Mouse (Mus musculus) kidney, embryonic 16.5 days (tissue): Measurements from ENCODE around the gene Oser1. TPM values are rescaled to one million over a fixed set of nuclear protein-coding genes. Genes with fewer than 3 reads are reported as not detected.
"Not testable (repeated sequence)": the region's sequence is repeated elsewhere in the genome, so short reads cannot be mapped to it uniquely, and the experiment has no call there.

Experiments used
- ATAC-seq: fragments of 200-750 bp; cut with Nextera tagmentation; 2 replicates; pipeline ENCODE4 v1.8.0; 2017; ENCODE audit warnings: moderate TSS enrichment; ENCODE audit not compliant: low FRiP score, low TSS enrichment
- H3K27ac ChIP-seq: fragments of 300-500 bp; sonication (generic); 2 replicates; pipeline ENCODE4 v1.5.1; 2014; ENCODE audit warnings: low read length
- H3K27me3 ChIP-seq: fragments of 300-500 bp; sonication (generic); 2 replicates; pipeline ENCODE4 v1.6.1; 2014; ENCODE audit warnings: low read length, control low read depth, mixed read lengths; ENCODE audit not compliant: insufficient read depth
- H3K36me3 ChIP-seq: fragments of 300-500 bp; sonication (generic); 2 replicates; pipeline ENCODE4 v1.6.1; 2014; ENCODE audit warnings: low read length, control low read depth, mixed read lengths; ENCODE audit not compliant: insufficient read depth
- H3K4me1 ChIP-seq: fragments of 300-500 bp; sonication (generic); 2 replicates; pipeline ENCODE4 v1.6.1; 2014; ENCODE audit warnings: low read length, control low read depth, mixed read lengths; ENCODE audit not compliant: insufficient read depth
- H3K4me2 ChIP-seq: fragments of 300-500 bp; sonication (generic); replicated peaks from 2 replicates; pipeline ENCODE4 v1.6.1; 2014; ENCODE audit warnings: low read depth, low read length
- H3K4me3 ChIP-seq: fragments of 300-500 bp; sonication (generic); 2 replicates; pipeline ENCODE4 v1.5.1; 2014; ENCODE audit warnings: mild to moderate bottlenecking, low read length
- H3K9ac ChIP-seq: fragments of 300-500 bp; sonication (generic); replicated peaks from 2 replicates; pipeline ENCODE4 v1.6.1; 2014; ENCODE audit warnings: low read length
- H3K9me3 ChIP-seq: fragments of 300-500 bp; sonication (generic); 2 replicates; pipeline ENCODE4 v1.6.1; 2016; ENCODE audit warnings: low read length, control low read depth
- WGBS: fragments of 180-500 bp; shearing (Covaris S2); extraction: QIAGEN DNeasy Blood & Tissue Kit; methylation state at CpG from one replicate; pipeline ENCODE4 v1.1.7; 2014; 5-methylcytosine and 5-hydroxymethylcytosine counted together
- polyA plus RNA-seq: library from polyadenylated mRNA; unstranded; fragments of >200 nt; fragmentation: Nextera tagmentation; extraction: Ambion mirVana; gene quantifications from 2 replicates; pipeline ENCODE4 v1.2.1, GENCODE M21; 2015

The Oser1 gene
- polyA plus RNA-seq, 1 experiment from 2014 or later, result 99.2 TPM

DNA sequence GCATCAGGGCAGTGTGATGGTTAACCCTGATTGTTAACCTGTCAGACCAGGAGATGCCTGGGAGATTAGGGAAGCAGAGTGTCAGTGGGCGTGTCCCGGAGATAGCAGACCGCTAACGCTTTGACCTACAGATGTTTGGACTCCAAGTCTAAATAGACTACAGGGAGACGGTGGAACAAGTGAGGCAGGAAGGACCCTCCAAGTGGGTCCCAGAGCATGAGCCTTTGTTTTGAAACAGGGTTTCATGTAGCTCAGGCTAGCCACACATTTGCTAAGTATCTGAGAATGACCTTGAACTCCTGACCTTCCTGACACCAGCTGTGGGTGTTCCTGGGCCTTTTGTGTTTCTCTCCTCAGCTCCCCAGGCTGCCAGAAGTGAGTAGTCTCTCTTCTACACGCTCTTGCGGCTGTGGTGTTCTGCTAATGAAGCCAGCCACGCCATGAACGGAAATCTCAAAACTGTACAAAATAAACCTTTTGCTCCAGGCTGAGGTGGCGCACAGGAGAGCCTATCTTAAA is 38.8 kb upstream of the Oser1 start:
- no peak overlapping the region for H3K9ac ChIP-seq
- 56% methylated on average over 10 of the region's 10 CpGs for WGBS
- H3K9me3 ChIP-seq, result no peaks in the 10 kb centered on the region
- ATAC-seq, result no peak
- peaks cover 9% of the 10 kb centered on the region; the same call in 1 of the 2 replicates for H3K27me3 ChIP-seq
- no peaks in the 10 kb centered on the region for H3K4me1 ChIP-seq
- no peak overlapping the region for H3K4me2 ChIP-seq
- H3K4me3 ChIP-seq, result no peak overlapping the region
- H3K27ac ChIP-seq, result no peak overlapping the region
- peaks cover 8% of the 10 kb centered on the region; the same call in 1 of the 2 replicates for H3K36me3 ChIP-seq

DNA sequence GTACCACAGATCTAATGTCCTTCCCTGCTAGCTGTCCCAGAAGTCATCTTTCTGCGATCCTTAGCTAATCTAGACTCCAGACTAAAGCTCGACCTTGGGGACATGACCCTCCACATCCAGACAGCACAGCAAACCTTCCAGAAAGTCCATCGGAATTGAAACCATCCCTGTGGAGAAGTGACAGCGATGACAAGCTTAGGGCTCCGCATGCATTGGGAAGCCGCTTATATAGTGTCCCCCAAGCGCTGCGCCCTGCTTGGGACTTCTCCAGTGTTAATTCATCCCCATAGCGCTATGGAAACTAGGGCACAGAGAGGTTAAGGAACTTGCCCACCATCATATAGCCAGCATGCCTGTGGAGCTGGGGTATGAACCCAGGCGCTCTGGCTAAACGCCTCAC is 38.3 kb upstream of the Oser1 start:
- no peak overlapping the region for H3K4me2 ChIP-seq
- 75% methylated on average over 11 of the region's 11 CpGs for WGBS
- peaks cover 4% of the 10 kb centered on the region; the same call in 1 of the 2 replicates for H3K36me3 ChIP-seq
- peaks cover 9% of the 10 kb centered on the region; the same call in 1 of the 2 replicates for H3K27me3 ChIP-seq
- no peak overlapping the region for H3K4me3 ChIP-seq
- no peak overlapping the region for H3K9ac ChIP-seq
- ATAC-seq, result no peak
- H3K9me3 ChIP-seq, result no peaks in the 10 kb centered on the region
- H3K27ac ChIP-seq, result no peak overlapping the region
- H3K4me1 ChIP-seq, result no peaks in the 10 kb centered on the region

DNA sequence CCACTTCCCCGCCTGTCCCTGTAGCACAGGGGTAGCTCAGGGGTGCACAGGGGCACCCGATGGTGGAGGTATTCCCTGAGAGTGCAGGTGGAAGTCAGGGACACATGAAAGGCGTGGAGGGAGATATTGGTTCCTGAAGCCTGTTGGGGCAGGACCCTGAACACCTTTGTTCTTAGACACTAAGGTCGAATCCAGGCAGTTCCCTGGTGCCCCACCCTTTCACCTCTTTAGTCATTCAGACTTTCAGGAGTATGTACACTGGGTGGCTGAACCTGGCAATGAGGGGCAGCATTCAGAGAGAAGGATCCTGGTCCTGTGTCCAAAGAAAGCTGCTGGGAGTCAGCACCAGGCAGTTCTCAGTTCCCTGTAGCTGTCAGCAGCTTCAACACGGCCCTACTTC is 37.9 kb upstream of the Oser1 start:
- WGBS, result 73% methylated on average over 5 of the region's 5 CpGs
- Histone ChIP-seq H3K4me3 (no peak overlapping the region), H3K27me3 (peaks cover 9% of the 10 kb centered on the region; the same call in 1 of the 2 replicates), H3K9ac (no peak overlapping the region), H3K36me3 (0 out of 2 replicates have a peak, but pooled peaks cover 3% of the 10 kb centered on the region), H3K9me3 (no peaks in the 10 kb centered on the region), H3K4me1 (no peaks in the 10 kb centered on the region), H3K4me2 (no peak overlapping the region), H3K27ac (no peak overlapping the region)
- ATAC-seq, result no peak

DNA sequence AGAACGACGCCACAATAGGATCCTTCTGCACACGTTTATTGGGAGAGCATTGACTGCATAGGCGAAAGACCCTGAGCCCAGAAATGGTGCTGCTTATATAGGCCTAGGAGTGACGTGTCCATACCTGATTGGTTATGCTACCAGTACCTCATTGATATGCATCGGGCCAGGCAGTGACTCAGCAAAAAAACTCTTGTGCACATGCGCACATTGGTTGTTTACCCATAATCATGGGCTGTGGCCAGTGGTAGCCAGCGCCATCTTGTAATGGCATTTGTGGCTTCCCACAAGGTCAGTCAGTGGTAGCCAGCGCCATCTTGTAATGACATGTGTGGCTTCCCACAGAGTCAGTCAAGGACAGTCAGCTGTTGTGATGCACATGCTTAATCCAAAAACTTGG is 36.8 kb upstream of the Oser1 start:
- H3K27me3 ChIP-seq, result peaks cover 12% of the 10 kb centered on the region
- WGBS, result 95% methylated on average over 9 of the region's 9 CpGs
- H3K9ac ChIP-seq, H3K4me3 ChIP-seq, H3K4me2 ChIP-seq, H3K4me1 ChIP-seq, H3K27ac ChIP-seq, ATAC-seq, H3K9me3 ChIP-seq, H3K36me3 ChIP-seq: not testable (repeated sequence)

DNA sequence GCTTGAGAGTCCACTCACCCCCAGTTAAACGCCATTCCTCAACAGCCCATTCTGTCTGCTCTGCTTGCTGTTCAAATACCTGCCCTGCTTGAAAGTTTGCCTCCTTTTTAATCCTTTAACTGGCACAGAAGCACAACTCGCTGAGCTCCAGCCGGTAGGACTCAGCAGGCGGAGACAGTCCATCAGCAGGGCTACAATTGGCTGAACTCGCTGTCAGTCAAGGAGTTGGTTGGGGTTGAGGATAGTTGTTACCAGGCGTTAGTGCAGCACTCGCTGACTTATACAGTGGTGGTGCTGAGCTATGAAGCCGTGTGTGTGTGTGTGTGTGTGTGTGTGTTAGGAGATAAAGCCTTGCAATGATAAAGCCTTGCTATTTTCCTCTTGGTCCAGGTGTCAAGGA is 36.1 kb upstream of the Oser1 start:
- H3K9me3 ChIP-seq, result no peaks in the 10 kb centered on the region
- no peak overlapping the region for H3K27ac ChIP-seq
- no peak overlapping the region for H3K9ac ChIP-seq
- no peaks in the 10 kb centered on the region for H3K36me3 ChIP-seq
- ATAC-seq, result no peak
- peaks cover 12% of the 10 kb centered on the region for H3K27me3 ChIP-seq
- H3K4me2 ChIP-seq, result no peak overlapping the region
- H3K4me3 ChIP-seq, result no peak overlapping the region
- H3K4me1 ChIP-seq, result no peaks in the 10 kb centered on the region
- WGBS, result 86% methylated on average over 8 of the region's 8 CpGs

DNA sequence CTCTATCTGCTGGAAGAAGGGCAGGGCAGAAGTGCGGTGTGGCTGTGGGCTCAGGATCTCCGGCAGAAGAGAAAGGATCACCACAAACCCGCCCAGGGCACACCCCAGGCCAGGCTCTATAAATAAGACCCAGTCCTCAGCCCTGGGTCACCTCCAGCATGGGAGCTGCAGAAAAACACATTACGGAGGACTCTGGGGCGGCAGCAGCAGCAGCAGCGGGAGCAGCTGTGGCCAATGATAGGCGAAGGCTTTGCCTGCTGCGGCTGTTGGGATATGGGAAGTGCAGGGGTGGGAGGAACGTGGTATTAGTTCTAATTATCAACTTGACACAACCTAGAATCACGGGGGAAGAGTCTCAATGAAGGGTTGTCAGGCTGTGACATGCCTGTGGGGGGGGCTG is 34.9 kb upstream of the Oser1 start:
- ATAC-seq, result no peak
- Histone ChIP-seq H3K4me2 (no peak overlapping the region), H3K4me1 (no peaks in the 10 kb centered on the region), H3K27me3 (peaks cover 12% of the 10 kb centered on the region), H3K4me3 (no peak overlapping the region), H3K27ac (no peak overlapping the region), H3K36me3 (no peaks in the 10 kb centered on the region), H3K9me3 (no peaks in the 10 kb centered on the region), H3K9ac (no peak overlapping the region)
- WGBS, result 38% methylated on average over 10 of the region's 10 CpGs

DNA sequence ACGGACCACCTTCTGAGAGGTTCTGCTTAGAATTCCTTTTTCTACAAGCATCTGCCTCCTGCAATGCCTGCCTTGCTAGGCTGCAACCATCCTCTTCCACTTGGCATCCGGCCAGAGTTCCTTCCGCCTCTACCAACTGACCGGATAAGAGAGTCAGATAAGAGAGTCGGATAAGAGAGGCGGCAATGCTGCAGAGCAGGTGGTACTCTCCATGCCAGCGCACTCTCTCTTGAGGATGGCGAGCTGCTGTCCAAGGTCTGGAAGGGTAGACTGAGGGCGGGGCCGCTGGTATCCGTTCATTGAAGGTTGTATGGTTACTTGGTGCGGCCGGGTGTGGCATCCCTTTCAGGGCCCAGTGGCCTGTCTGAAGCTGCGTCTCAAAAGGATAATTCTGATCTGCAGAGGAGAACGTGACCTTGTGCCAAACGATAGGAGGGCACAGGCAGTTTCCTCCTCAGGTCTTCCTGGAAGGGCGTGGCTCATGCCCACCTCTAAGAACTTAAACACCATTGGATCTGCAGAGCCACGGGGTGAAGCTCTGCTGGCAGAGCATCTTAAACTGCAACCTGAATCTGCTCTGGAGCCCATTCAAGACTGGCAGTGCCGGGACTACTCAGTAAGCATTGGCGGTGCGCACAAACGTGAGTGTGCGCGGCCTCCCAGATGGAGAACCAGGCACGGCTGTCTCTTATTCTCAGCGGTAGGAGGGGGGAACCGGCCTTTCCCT is 34.2 kb upstream of the Oser1 start:
- Histone ChIP-seq H3K9ac (no peak overlapping the region), H3K27ac (no peak overlapping the region), H3K9me3 (no peaks in the 10 kb centered on the region), H3K4me3 (no peak overlapping the region), H3K36me3 (no peaks in the 10 kb centered on the region), H3K4me2 (no peak overlapping the region), H3K4me1 (no peaks in the 10 kb centered on the region), H3K27me3 (peaks cover 12% of the 10 kb centered on the region)
- 48% methylated on average over 27 of the region's 27 CpGs for WGBS
- no peak for ATAC-seq

DNA sequence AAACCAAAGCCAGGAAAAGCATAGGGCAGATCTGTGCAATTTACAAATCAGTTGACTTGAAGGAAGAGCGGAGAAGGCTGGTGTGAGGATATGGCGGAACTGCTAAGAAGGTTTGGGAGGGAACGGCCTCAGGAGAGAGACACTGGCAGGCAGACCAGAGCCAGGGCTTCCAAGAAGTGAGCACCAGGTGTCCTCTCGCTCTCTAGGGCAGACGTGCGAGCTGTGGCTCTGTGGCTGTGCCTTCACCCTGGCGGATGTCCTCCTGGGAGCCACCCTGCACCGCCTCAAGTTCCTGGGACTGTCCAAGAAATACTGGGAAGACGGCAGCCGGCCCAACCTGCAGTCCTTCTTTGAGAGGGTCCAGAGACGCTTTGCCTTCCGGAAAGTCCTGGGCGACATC is 28.9 kb upstream of the Oser1 start:
- no peaks in the 10 kb centered on the region for H3K36me3 ChIP-seq
- no peaks in the 10 kb centered on the region for H3K9me3 ChIP-seq
- WGBS, result 89% methylated on average over 13 of the region's 13 CpGs
- no peak for ATAC-seq
- no peak overlapping the region for H3K4me2 ChIP-seq
- H3K4me3 ChIP-seq, result no peak overlapping the region
- no peak overlapping the region for H3K9ac ChIP-seq
- no peaks in the 10 kb centered on the region for H3K4me1 ChIP-seq
- no peak overlapping the region for H3K27ac ChIP-seq
- H3K27me3 ChIP-seq, result peaks cover 3% of the 10 kb centered on the region; the same call in 1 of the 2 replicates

DNA sequence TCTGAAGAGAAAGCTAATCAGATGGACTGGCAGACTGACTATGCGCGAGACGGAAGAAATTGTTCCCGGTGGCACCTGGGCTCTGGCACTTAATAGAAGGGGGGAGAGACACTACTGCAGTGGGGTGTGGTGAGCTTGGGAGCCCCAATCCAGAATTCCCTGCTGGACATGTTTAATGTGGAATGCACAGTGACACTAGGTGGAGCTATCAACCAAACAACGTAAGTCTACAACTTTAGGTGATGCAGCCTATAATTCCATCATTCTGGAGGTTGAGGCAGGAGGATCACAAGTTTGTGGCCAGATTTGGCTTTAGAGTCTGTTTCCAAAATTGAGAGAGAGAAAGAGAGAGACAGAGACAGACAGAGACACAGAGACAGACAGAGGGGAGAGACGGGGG is 28.2 kb upstream of the Oser1 start:
- Histone ChIP-seq H3K36me3 (no peaks in the 10 kb centered on the region), H3K4me2 (no peak overlapping the region), H3K27me3 (peaks cover 3% of the 10 kb centered on the region; the same call in 1 of the 2 replicates), H3K4me1 (no peaks in the 10 kb centered on the region), H3K27ac (no peak overlapping the region), H3K4me3 (no peak overlapping the region), H3K9me3 (no peaks in the 10 kb centered on the region), H3K9ac (no peak overlapping the region)
- ATAC-seq, result no peak
- WGBS, result 89% methylated on average over 6 of the region's 6 CpGs

DNA sequence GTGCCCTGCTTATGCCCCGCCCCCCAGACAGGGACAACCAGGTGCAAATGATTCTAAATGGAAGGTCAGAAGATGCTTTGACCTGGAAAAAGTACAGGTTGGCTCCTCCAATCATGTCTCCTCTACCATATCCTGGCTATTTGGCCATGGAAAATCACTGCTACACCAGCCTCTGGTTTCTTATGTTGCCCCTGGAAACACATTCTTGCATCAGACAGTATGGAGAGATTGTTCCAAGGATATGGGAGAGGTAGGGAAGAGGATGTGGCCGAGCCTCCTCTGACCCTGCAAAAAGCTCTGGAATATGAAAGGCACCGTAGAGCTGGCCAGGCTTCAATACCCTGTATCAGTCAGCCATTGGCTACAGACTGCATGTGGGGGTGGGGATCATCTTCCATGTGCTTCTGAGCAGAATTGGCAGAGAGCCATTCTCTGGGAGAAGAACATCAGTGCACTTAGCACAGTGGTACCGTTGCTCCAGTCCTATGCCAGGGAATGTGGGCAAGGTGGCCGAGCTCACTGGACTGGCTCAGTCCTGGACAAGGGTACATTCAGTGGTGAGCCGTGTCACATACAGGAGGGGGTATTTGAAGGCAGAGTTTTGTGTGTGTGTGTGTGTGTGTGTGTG is 26.3 kb upstream of the Oser1 start:
- Histone ChIP-seq H3K9me3 (no peaks in the 10 kb centered on the region), H3K4me3 (no peak overlapping the region), H3K4me2 (no peak overlapping the region), H3K27ac (no peak overlapping the region), H3K36me3 (no peaks in the 10 kb centered on the region), H3K27me3 (no peaks in the 10 kb centered on the region), H3K9ac (no peak overlapping the region), H3K4me1 (no peaks in the 10 kb centered on the region)
- no peak for ATAC-seq
- 63% methylated on average over 6 of the region's 6 CpGs for WGBS
